Mouse (Mus musculus) neural tube, embryonic 15.5 days (tissue): ENCODE measurements around the gene Farsb. TPM values are rescaled to one million over a fixed set of nuclear protein-coding genes. Genes with fewer than 3 reads are reported as not detected.

Experiments
- ATAC-seq: fragments of 200-750 bp; cut with Nextera tagmentation; 2 replicates; pipeline ENCODE4 v1.8.0; 2017; ENCODE audit warnings: mild to moderate bottlenecking, moderate TSS enrichment, moderate library complexity; ENCODE audit not compliant: low FRiP score
- H3K27ac ChIP-seq: fragments of 300-500 bp; sonication (generic); replicated peaks from 2 replicates; pipeline ENCODE4 v1.5.1; 2015; ENCODE audit warnings: mild to moderate bottlenecking, inconsistent platforms
- H3K27me3 ChIP-seq: fragments of 300-500 bp; sonication (generic); replicated peaks from 2 replicates; pipeline ENCODE4 v1.6.1; 2015; ENCODE audit warnings: inconsistent platforms
- H3K36me3 ChIP-seq: fragments of 300-500 bp; sonication (generic); 2 replicates; pipeline ENCODE4 v1.6.1; 2015; ENCODE audit warnings: inconsistent platforms
- H3K4me1 ChIP-seq: fragments of 300-500 bp; sonication (generic); 2 replicates; pipeline ENCODE4 v1.6.1; 2015; ENCODE audit warnings: inconsistent platforms
- H3K4me2 ChIP-seq: fragments of 300-500 bp; sonication (generic); 2 replicates; pipeline ENCODE4 v1.6.1; 2015; ENCODE audit warnings: inconsistent platforms, mild to moderate bottlenecking, moderate library complexity
- H3K4me3 ChIP-seq: fragments of 300-500 bp; sonication (generic); replicated peaks from 2 replicates; pipeline ENCODE4 v1.5.1; 2015; ENCODE audit warnings: mild to moderate bottlenecking, inconsistent platforms
- H3K9ac ChIP-seq: fragments of 300-500 bp; sonication (generic); replicated peaks from 2 replicates; pipeline ENCODE4 v1.6.1; 2015; ENCODE audit warnings: mild to moderate bottlenecking, inconsistent platforms
- H3K9me3 ChIP-seq: fragments of 300-500 bp; sonication (generic); replicated peaks from 2 replicates; pipeline ENCODE4 v1.6.1; 2016; ENCODE audit warnings: inconsistent platforms
- WGBS: fragments of 180-500 bp; shearing (Covaris S2); methylation state at CpG from one replicate; pipeline ENCODE4 v1.1.7; 2015; ENCODE audit warnings: mixed read lengths; 5-methylcytosine and 5-hydroxymethylcytosine counted together
- polyA plus RNA-seq: library from polyadenylated mRNA; unstranded; fragments of >200 nt; fragmentation: Nextera tagmentation; extraction: Ambion mirVana; gene quantifications from 2 replicates; pipeline ENCODE4 v1.2.1, GENCODE M21; 2015

The Farsb gene
- polyA plus RNA-seq, 1 experiment from 2014 or later = 160 TPM

GRCm38 (mm10) chr1:78472441-78472840 is 16.3 kb downstream of the Farsb start:
- 93% methylated on average over 5 of the region's 5 CpGs for WGBS
- Histone ChIP-seq H3K9me3 (no peaks in the 10 kb centered on the region), H3K9ac (no peak overlapping the region), H3K4me1 (no peaks in the 10 kb centered on the region), H3K4me3 (no peak overlapping the region), H3K27ac (no peak overlapping the region), H3K4me2 (no peak overlapping the region), H3K27me3 (no peaks in the 10 kb centered on the region), H3K36me3 (peaks cover 54% of the 10 kb centered on the region)
- ATAC-seq = no peak

- Histone ChIP-seq H3K27ac (no peak overlapping the region), H3K36me3 (peaks cover 60% of the 10 kb centered on the region), H3K27me3 (no peaks in the 10 kb centered on the region), H3K4me3 (no peak overlapping the region), H3K4me2 (no peak overlapping the region), H3K4me1 (0 out of 2 replicates have a peak, but pooled peaks cover 4% of the 10 kb centered on the region), H3K9ac (no peak overlapping the region), H3K9me3 (no peaks in the 10 kb centered on the region)
- WGBS = 31% methylated on average over 7 of the region's 7 CpGs
- 0 out of 2 replicates have a peak, but pooled peaks have one; percentile 14 for ATAC-seq
Measured at GRCm38 (mm10) chr1:78454659-78455058, 34.0 kb downstream of the Farsb start.

DNA sequence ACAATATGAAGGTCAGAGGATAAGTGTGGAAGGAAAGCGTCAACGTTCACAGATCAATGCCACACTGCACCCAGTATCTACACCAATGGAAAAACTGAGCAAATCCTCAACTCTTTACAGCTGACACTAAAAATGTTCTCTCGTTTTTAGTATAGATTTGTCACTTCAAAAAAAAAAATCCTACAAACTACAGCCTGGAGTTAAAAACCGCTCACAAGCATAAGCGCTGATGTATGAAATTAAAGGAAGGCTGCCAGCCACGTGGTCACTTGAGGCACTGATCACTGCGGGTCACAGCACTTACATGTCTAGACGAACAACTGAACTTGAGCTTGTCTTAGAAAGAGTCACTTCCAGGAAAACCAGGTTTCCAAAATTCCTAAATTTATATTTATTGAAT is 34.8 kb downstream of the Farsb start:
- Histone ChIP-seq H3K9ac (no peak overlapping the region), H3K27me3 (no peaks in the 10 kb centered on the region), H3K4me1 (0 out of 2 replicates have a peak, but pooled peaks cover 4% of the 10 kb centered on the region), H3K27ac (no peak overlapping the region), H3K9me3 (no peaks in the 10 kb centered on the region), H3K4me3 (no peak overlapping the region), H3K36me3 (peaks cover 58% of the 10 kb centered on the region), H3K4me2 (no peak overlapping the region)
- whole genome bisulfite sequencing = 93% methylated on average over 8 of the region's 8 CpGs
- no peak for ATAC-seq

DNA sequence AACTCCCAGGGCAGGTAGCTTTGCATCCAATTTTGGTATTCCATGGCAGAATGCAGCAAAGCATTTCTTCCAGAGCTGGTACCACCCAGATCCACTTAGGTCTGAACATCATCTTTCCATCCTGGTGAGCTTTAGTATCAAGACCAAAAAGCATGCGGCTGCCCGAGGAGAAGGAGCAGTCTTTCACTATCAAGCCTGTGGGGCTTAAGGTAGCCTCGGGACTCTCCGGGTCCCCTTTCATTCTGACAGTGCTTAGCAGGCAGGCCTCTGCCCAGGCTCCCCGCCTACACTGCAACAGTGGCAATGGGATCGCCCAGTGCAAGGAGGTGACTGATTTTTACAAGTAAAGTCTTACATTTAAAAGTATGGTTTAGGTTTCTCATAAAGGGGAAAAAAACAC is 36.2 kb downstream of the Farsb start:
- WGBS = 94% methylated on average over 6 of the region's 6 CpGs
- H3K4me2 ChIP-seq = no peak overlapping the region
- ATAC-seq = no peak
- H3K4me3 ChIP-seq = no peak overlapping the region
- H3K36me3 ChIP-seq = peaks cover 55% of the 10 kb centered on the region
- no peak overlapping the region for H3K9ac ChIP-seq
- no peaks in the 10 kb centered on the region for H3K9me3 ChIP-seq
- H3K27ac ChIP-seq = no peak overlapping the region
- 0 out of 2 replicates have a peak, but pooled peaks cover 4% of the 10 kb centered on the region for H3K4me1 ChIP-seq
- H3K27me3 ChIP-seq = no peaks in the 10 kb centered on the region

GRCm38 (mm10) chr1:78451070-78451854 is 37.4 kb downstream of the Farsb start:
- no peak overlapping the region for H3K4me3 ChIP-seq
- 0 out of 2 replicates have a peak, but pooled peaks cover 4% of the 10 kb centered on the region for H3K4me1 ChIP-seq
- no peaks in the 10 kb centered on the region for H3K27me3 ChIP-seq
- H3K9ac ChIP-seq = no peak overlapping the region
- no peak for ATAC-seq
- H3K9me3 ChIP-seq = no peaks in the 10 kb centered on the region
- 0 out of 2 replicates have a peak overlapping the region, but pooled peaks have one; percentile 2 for H3K27ac ChIP-seq
- 57% methylated on average over 12 of the region's 12 CpGs for WGBS
- no peak overlapping the region for H3K4me2 ChIP-seq
- H3K36me3 ChIP-seq = peaks cover 51% of the 10 kb centered on the region

- H3K4me1 ChIP-seq = 0 out of 2 replicates have a peak, but pooled peaks cover 4% of the 10 kb centered on the region
- no peak overlapping the region for H3K4me3 ChIP-seq
- no peak overlapping the region for H3K4me2 ChIP-seq
- no peaks in the 10 kb centered on the region for H3K9me3 ChIP-seq
- H3K27ac ChIP-seq = no peak overlapping the region
- H3K27me3 ChIP-seq = no peaks in the 10 kb centered on the region
- no peak for ATAC-seq
- 65% methylated on average over 1 of the region's 1 CpGs for WGBS
- H3K9ac ChIP-seq = no peak overlapping the region
- H3K36me3 ChIP-seq = peaks cover 37% of the 10 kb centered on the region
Measured at GRCm38 (mm10) chr1:78448091-78448490, 40.6 kb downstream of the Farsb start.

DNA sequence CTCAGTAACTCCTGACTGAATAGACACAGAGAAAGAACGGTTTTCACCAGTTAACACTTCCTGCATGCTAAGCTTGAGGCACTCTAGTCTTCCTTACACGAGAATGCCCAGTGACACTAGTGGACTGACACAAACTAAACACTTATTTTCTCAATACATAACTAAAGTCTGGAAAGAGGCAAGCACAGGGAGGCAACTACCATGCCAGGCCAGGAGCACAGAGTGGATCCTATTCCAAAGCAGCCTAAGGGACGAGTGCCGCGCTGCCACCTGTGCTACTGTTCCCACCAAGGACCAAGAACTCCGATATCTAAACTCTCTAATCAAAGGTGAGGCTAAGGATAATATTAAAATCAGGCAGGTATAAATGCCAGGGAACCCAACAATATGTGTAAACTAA is 42.0 kb downstream of the Farsb start:
- H3K4me2 ChIP-seq = no peak overlapping the region
- H3K27ac ChIP-seq = no peak overlapping the region
- H3K27me3 ChIP-seq = no peaks in the 10 kb centered on the region
- ATAC-seq = no peak
- H3K36me3 ChIP-seq = peaks cover 37% of the 10 kb centered on the region
- no peak overlapping the region for H3K4me3 ChIP-seq
- WGBS = 95% methylated on average over 6 of the region's 6 CpGs
- no peak overlapping the region for H3K9ac ChIP-seq
- H3K4me1 ChIP-seq = 0 out of 2 replicates have a peak, but pooled peaks cover 4% of the 10 kb centered on the region
- no peaks in the 10 kb centered on the region for H3K9me3 ChIP-seq

DNA sequence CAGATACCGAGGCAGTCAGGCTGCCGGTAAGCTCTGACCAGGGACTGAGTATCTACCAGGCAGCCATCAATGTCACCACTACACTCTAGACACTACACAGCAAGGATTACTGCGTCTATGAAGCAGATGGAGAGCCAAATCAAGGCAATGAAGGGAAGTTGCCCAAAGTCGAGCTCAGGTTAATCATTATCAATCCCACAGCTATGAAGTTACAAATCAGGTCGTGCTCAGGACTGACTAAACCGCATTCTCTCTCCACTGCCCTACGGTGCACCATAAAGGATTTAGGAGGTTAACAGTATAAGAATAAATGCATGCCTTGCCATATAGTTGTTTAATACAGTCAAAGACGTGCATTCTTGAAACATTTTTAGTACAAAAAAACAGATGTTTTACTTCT is 42.5 kb downstream of the Farsb start:
- ATAC-seq = no peak
- H3K27ac ChIP-seq = no peak overlapping the region
- peaks cover 36% of the 10 kb centered on the region for H3K36me3 ChIP-seq
- H3K4me1 ChIP-seq = 0 out of 2 replicates have a peak, but pooled peaks cover 4% of the 10 kb centered on the region
- H3K9ac ChIP-seq = no peak overlapping the region
- WGBS = 88% methylated on average over 8 of the region's 8 CpGs
- H3K27me3 ChIP-seq = no peaks in the 10 kb centered on the region
- H3K4me3 ChIP-seq = no peak overlapping the region
- H3K4me2 ChIP-seq = no peak overlapping the region
- H3K9me3 ChIP-seq = no peaks in the 10 kb centered on the region

- Histone ChIP-seq H3K27ac (no peak overlapping the region), H3K9ac (no peak overlapping the region), H3K9me3 (no peaks in the 10 kb centered on the region), H3K36me3 (peaks cover 20% of the 10 kb centered on the region), H3K4me3 (no peak overlapping the region), H3K4me1 (no peaks in the 10 kb centered on the region), H3K4me2 (no peak overlapping the region), H3K27me3 (no peaks in the 10 kb centered on the region)
- ATAC-seq = no peak
- WGBS = 91% methylated on average over 7 of the region's 7 CpGs
Measured at GRCm38 (mm10) chr1:78443056-78443455, 45.6 kb downstream of the Farsb start.

- Histone ChIP-seq H3K27ac (no peak overlapping the region), H3K27me3 (no peaks in the 10 kb centered on the region), H3K9ac (no peak overlapping the region), H3K4me3 (no peak overlapping the region), H3K4me1 (no peaks in the 10 kb centered on the region), H3K4me2 (no peak overlapping the region), H3K9me3 (no peaks in the 10 kb centered on the region), H3K36me3 (peaks cover 19% of the 10 kb centered on the region)
- WGBS = 92% methylated on average over 8 of the region's 8 CpGs
- no peak for ATAC-seq
Measured at GRCm38 (mm10) chr1:78440716-78441115, 48.0 kb downstream of the Farsb start.

DNA sequence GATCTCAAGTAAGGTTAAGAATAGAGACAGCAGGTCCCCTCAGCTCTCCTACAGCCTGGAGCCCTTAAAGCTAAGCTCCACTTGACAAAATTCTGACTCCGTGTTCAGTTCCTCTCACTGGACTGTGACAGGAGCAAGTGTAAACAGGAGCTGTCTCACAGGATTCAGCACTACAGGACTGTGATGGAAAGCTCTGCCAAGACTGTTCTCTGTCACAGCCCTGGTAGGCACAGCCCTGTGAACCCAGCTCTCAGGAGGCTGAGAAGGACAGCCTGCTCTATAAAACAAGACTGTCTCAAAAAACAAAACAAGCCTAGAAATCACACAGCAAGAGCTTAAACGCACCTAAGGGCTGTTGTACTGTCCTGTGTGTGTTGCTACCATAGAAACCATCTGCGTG is 51.5 kb downstream of the Farsb start:
- Histone ChIP-seq H3K27me3 (no peaks in the 10 kb centered on the region), H3K9me3 (no peaks in the 10 kb centered on the region), H3K4me3 (no peak overlapping the region), H3K9ac (no peak overlapping the region), H3K27ac (no peak overlapping the region), H3K36me3 (peaks cover 8% of the 10 kb centered on the region), H3K4me2 (no peak overlapping the region), H3K4me1 (no peaks in the 10 kb centered on the region)
- 71% methylated on average over 3 of the region's 3 CpGs for WGBS
- ATAC-seq = no peak

- 98% methylated on average over 1 of the region's 1 CpGs for WGBS
- no peak for ATAC-seq
- Histone ChIP-seq H3K36me3 (peaks cover 4% of the 10 kb centered on the region), H3K4me3 (no peak overlapping the region), H3K9me3 (no peaks in the 10 kb centered on the region), H3K27ac (no peak overlapping the region), H3K27me3 (no peaks in the 10 kb centered on the region), H3K4me1 (no peaks in the 10 kb centered on the region), H3K9ac (no peak overlapping the region), H3K4me2 (no peak overlapping the region)
Measured at GRCm38 (mm10) chr1:78436445-78436844, 52.3 kb downstream of the Farsb start.
